ENCODE assay signal across 9 mouse cellular contexts in genomic region chr7:61837240-61837639, GRCm38 (mm10).
DNase-seq lines count a peak whose midpoint lies in the region; ATAC-seq and TF ChIP-seq lines count a peak whose summit lies in the region.
"Had no signal": no experiment of that assay in that cellular context is flagged by ENCODE, and none has a peak within 500 bp of the region (broad histone marks: within the 10 kb centered on the region; RNA-seq: fewer than 3 reads in every experiment).

No protein-coding gene starts in this region.

- peak; percentile 99 for ATAC-seq in forebrain, postnatal 0 days

- TF ChIP-seq CTCF in brain, embryonic 14.5 days (IDR thresholded peaks at IDR 0.05; ENCODE audit: borderline replicate concordance, extremely low read depth, insufficient read depth, insufficient read length), result no peak
- no peak for TF ChIP-seq CTCF in forebrain, postnatal 0 days (IDR thresholded peaks at IDR 0.05; ENCODE audit: low read depth)

- no peak overlapping the region for H3K4me3 ChIP-seq in forebrain, postnatal 0 days (ENCODE audit: low read depth, low read length)
- H3K4me3 ChIP-seq: megakaryocyte, embryonic 14.5 days had no signal

- H3K27ac ChIP-seq in forebrain, postnatal 0 days (ENCODE audit: low read depth, low read length), result peak overlapping the region; percentile 66

- TF ChIP-seq POLR2A in brain, embryonic 14.5 days (IDR thresholded peaks at IDR 0.05; ENCODE audit: borderline replicate concordance, extremely low read depth, insufficient read depth, insufficient read length, poor library complexity, severe bottlenecking), result 0 out of 2 replicates have a peak, but pooled peaks have one; percentile 21

- peak; percentile 17 for DNase-seq in adrenal gland, adult 2 months
- no peak for DNase-seq in adrenal gland, adult 18-20 months (ENCODE audit: low spot score in 2 of 2)
- DNase-seq in brain, embryonic 14.5 days (ENCODE audit: low read depth), result peak; percentile 95
- DNase-seq in forebrain, postnatal 0 days, result peak; percentile 80
- DNase-seq in left cerebral cortex, adult 18-20 months (ENCODE audit: low spot score in 2 of 2), result peak; percentile 23 to 47
- DNase-seq in right cerebral cortex, postnatal 36 days (ENCODE audit: low spot score in 2 of 2), result peak; percentile 14 to 37
- no peak for DNase-seq in spleen, postnatal 4 days (ENCODE audit: low spot score in 2 of 2)
- no peak for DNase-seq in thymus, postnatal 25 days

- no peaks in the 10 kb centered on the region for H3K36me3 ChIP-seq in forebrain, postnatal 0 days (ENCODE audit: insufficient read depth)

- H3K9me3 ChIP-seq in forebrain, postnatal 0 days (ENCODE audit: low read length), result no peaks in the 10 kb centered on the region
- H3K9me3 ChIP-seq: megakaryocyte, embryonic 14.5 days had no signal

- H3K4me1 ChIP-seq in forebrain, postnatal 0 days (ENCODE audit: insufficient read depth), result no peaks in the 10 kb centered on the region
- H3K4me1 ChIP-seq: megakaryocyte, embryonic 14.5 days had no signal

- no peak overlapping the region for H3K9ac ChIP-seq in forebrain, postnatal 0 days

- H3K4me2 ChIP-seq in forebrain, postnatal 0 days (ENCODE audit: low read depth), result no peak overlapping the region

- H3K27me3 ChIP-seq in forebrain, postnatal 0 days (ENCODE audit: insufficient read depth, low read length), result no peaks in the 10 kb centered on the region
- H3K27me3 ChIP-seq: megakaryocyte, embryonic 14.5 days had no signal

Comparison
In these comparisons a context has a peak if more than half of its experiments do, and no peak if none do; other contexts are left out.
1. DNase-seq: peak in adrenal gland, adult 2 months (single experiment), brain, embryonic 14.5 days (single experiment), forebrain, postnatal 0 days (single experiment), left cerebral cortex, adult 18-20 months (2 of 2) and right cerebral cortex, postnatal 36 days (2 of 2); none in adrenal gland, adult 18-20 months (0 of 2), spleen, postnatal 4 days (0 of 2) and thymus, postnatal 25 days (single experiment).